17 mouse cellular contexts compared by ENCODE assay signal in genomic region chr5:77366313-77366712, GRCm38 (mm10). TPM values are rescaled to one million over a fixed set of nuclear protein-coding genes. Genes with fewer than 3 reads are reported as not detected.
DNase-seq lines count a peak whose midpoint lies in the region; ATAC-seq and TF ChIP-seq lines count a peak whose summit lies in the region.
"Had no signal": no experiment of that assay in that cellular context is flagged by ENCODE, and none has a peak within 500 bp of the region (broad histone marks: within the 10 kb centered on the region; RNA-seq: fewer than 3 reads in every experiment).

No protein-coding gene starts in this region.

- TF ChIP-seq CTCF in kidney, adult 2 months (conservative IDR thresholded peaks at IDR 0.05; ENCODE audit: insufficient read depth, insufficient read length, low read depth, low read length), result no peak
- TF ChIP-seq CTCF in testis, adult 2 months (IDR thresholded peaks at IDR 0.05; ENCODE audit: control insufficient read depth, insufficient read depth, insufficient replicate concordance, low read depth, low read length), result no peak
- no peak for TF ChIP-seq CTCF in forebrain, postnatal 0 days (IDR thresholded peaks at IDR 0.05; ENCODE audit: low read depth)

- no peaks in the 10 kb centered on the region for H3K9me3 ChIP-seq in forebrain, postnatal 0 days (ENCODE audit: low read length)
- H3K9me3 ChIP-seq: embryonic facial prominence, embryonic 12.5 days; limb, embryonic 13.5 days; neural tube, embryonic 13.5 days had no signal

- WGBS in kidney, adult 2 months, result 35% methylated on average over 8 of the region's 8 CpGs
- 71% methylated on average over 8 of the region's 8 CpGs for WGBS in forebrain, postnatal 0 days

- H3K4me1 ChIP-seq in kidney, adult 2 months (ENCODE audit: control insufficient read depth, insufficient read depth, low read length), result peaks cover 44% of the 10 kb centered on the region
- no peaks in the 10 kb centered on the region; the same call in 1 of the 2 replicates for H3K4me1 ChIP-seq in testis, adult 2 months (ENCODE audit: control insufficient read depth, insufficient read depth, low read length)
- no peaks in the 10 kb centered on the region for H3K4me1 ChIP-seq in forebrain, postnatal 0 days (ENCODE audit: insufficient read depth)
- H3K4me1 ChIP-seq: neural tube, embryonic 13.5 days had no signal

- peak overlapping the region; percentile 92 for H3K27ac ChIP-seq in kidney, adult 2 months (ENCODE audit: insufficient read depth, low read depth, low read length)
- H3K27ac ChIP-seq in testis, adult 2 months (ENCODE audit: control insufficient read depth, insufficient read depth, low read depth, low read length), result peak overlapping the region; percentile 40; the same call in 1 of the 2 replicates
- H3K27ac ChIP-seq in forebrain, postnatal 0 days (ENCODE audit: low read depth, low read length), result no peak overlapping the region
- H3K27ac ChIP-seq: embryonic facial prominence, embryonic 12.5 days; hindbrain, postnatal 0 days; limb, embryonic 13.5 days; neural tube, embryonic 13.5 days had no signal

- H3K4me3 ChIP-seq in kidney, adult 2 months (ENCODE audit: insufficient read depth, low read depth, low read length), result no peak overlapping the region
- no peak overlapping the region for H3K4me3 ChIP-seq in testis, adult 2 months (ENCODE audit: control insufficient read depth, low read depth, low read length)
- no peak overlapping the region for H3K4me3 ChIP-seq in forebrain, postnatal 0 days (ENCODE audit: low read depth, low read length)
- H3K4me3 ChIP-seq: embryonic facial prominence, embryonic 12.5 days; limb, embryonic 13.5 days; neural tube, embryonic 13.5 days had no signal

- no peak overlapping the region for H3K9ac ChIP-seq in forebrain, postnatal 0 days
- H3K9ac ChIP-seq: embryonic facial prominence, embryonic 12.5 days; limb, embryonic 13.5 days; neural tube, embryonic 13.5 days had no signal

- no peaks in the 10 kb centered on the region for H3K36me3 ChIP-seq in kidney, adult 2 months (ENCODE audit: control insufficient read depth, insufficient read depth, low read length)
- no peaks in the 10 kb centered on the region for H3K36me3 ChIP-seq in testis, adult 2 months (ENCODE audit: control insufficient read depth, insufficient read depth, low read length)
- H3K36me3 ChIP-seq in forebrain, postnatal 0 days (ENCODE audit: insufficient read depth), result no peaks in the 10 kb centered on the region
- H3K36me3 ChIP-seq: embryonic facial prominence, embryonic 12.5 days; limb, embryonic 13.5 days; neural tube, embryonic 13.5 days had no signal

- H3K4me2 ChIP-seq in forebrain, postnatal 0 days (ENCODE audit: low read depth), result no peak overlapping the region
- H3K4me2 ChIP-seq: embryonic facial prominence, embryonic 12.5 days; limb, embryonic 13.5 days; neural tube, embryonic 13.5 days had no signal

- no peak for TF ChIP-seq POLR2A in kidney, adult 2 months (IDR thresholded peaks at IDR 0.05; ENCODE audit: low read depth, low read length)
- TF ChIP-seq POLR2A in testis, adult 2 months (IDR thresholded peaks at IDR 0.05; ENCODE audit: control insufficient read depth, low read depth, low read length), result no peak

- no peaks in the 10 kb centered on the region for H3K27me3 ChIP-seq in kidney, adult 2 months (replicated peaks; ENCODE audit: control insufficient read depth, insufficient read depth, low read length)
- no peaks in the 10 kb centered on the region for H3K27me3 ChIP-seq in testis, adult 2 months (ENCODE audit: control insufficient read depth, insufficient read depth, low read length)
- no peaks in the 10 kb centered on the region for H3K27me3 ChIP-seq in forebrain, postnatal 0 days (ENCODE audit: insufficient read depth, low read length)
- H3K27me3 ChIP-seq: limb, embryonic 13.5 days; neural tube, embryonic 13.5 days had no signal

- DNase-seq in frontal cortex, postnatal 36 days (ENCODE audit: low spot score in 2 of 2), result no peak
- DNase-seq in kidney, adult 2 months, result peak; percentile 59
- DNase-seq in kidney, adult 18-20 months, result no peak
- no peak for DNase-seq in testis, postnatal 10 days (ENCODE audit: low spot score)
- DNase-seq in retina, postnatal 1 day, result no peak
- DNase-seq in forebrain, postnatal 0 days, result no peak
- DNase-seq: adrenal gland, adult 8-10 months; cerebellum, adult 2 months; kidney, postnatal 4 days; right cerebral cortex, postnatal 14 days; thymus, adult 18-20 months had no signal

- ATAC-seq in frontal cortex, adult (ENCODE audit: low TSS enrichment), result 0 out of 2 replicates have a peak, but pooled peaks have one; percentile 3
- ATAC-seq in forebrain, postnatal 0 days, result no peak
- ATAC-seq: hindbrain, postnatal 0 days had no signal

RNA-seq across cellular contexts. Expression of gene Igfbp7, which starts 41.5 kb away (rescaled TPM):
- 4,855 and 6,899 TPM in 2 replicates for polyA plus RNA-seq in kidney, adult 2 months (2012; rRNA removed)
- polyA plus RNA-seq in testis, adult 2 months (2012; rRNA removed), result 94.8 and 143 TPM in 2 replicates
- total RNA-seq in forebrain, postnatal 0 days (2014; rRNA removed), result 39.8 and 44.3 TPM in 2 replicates
- polyA plus RNA-seq in forebrain, postnatal 0 days (2015; fragmentation: Nextera tagmentation; extraction: Ambion mirVana), result 88.3 and 97.2 TPM in 2 replicates

RNA-seq across cellular contexts. Expression of gene Polr2b, which starts 56.4 kb away (rescaled TPM):
- 15.7 and 32.2 TPM in 2 replicates for polyA plus RNA-seq in kidney, adult 2 months (2012; rRNA removed)
- 12.9 and 21.8 TPM in 2 replicates for polyA plus RNA-seq in testis, adult 2 months (2012; rRNA removed)
- total RNA-seq in forebrain, postnatal 0 days (2014; rRNA removed), result 76.2 and 97.5 TPM in 2 replicates
- 50.7 and 53.2 TPM in 2 replicates for polyA plus RNA-seq in forebrain, postnatal 0 days (2015; fragmentation: Nextera tagmentation; extraction: Ambion mirVana)

RNA-seq across cellular contexts. Expression of gene Noa1, which starts 56.4 kb away (rescaled TPM):
- 15.1 and 17.7 TPM in 2 replicates for polyA plus RNA-seq in kidney, adult 2 months (2012; rRNA removed)
- polyA plus RNA-seq in testis, adult 2 months (2012; rRNA removed), result 4.8 and 5.1 TPM in 2 replicates
- total RNA-seq in forebrain, postnatal 0 days (2014; rRNA removed), result 16.2 and 18.6 TPM in 2 replicates
- polyA plus RNA-seq in forebrain, postnatal 0 days (2015; fragmentation: Nextera tagmentation; extraction: Ambion mirVana), result 32.5 and 36.6 TPM in 2 replicates

Comparison
In these comparisons a context has a peak if more than half of its experiments do, and no peak if none do; other contexts are left out.
1. RNA of gene Igfbp7, which starts 41.5 kb away (polyA plus RNA-seq): 4,855 to 6,899 TPM in kidney, adult 2 months; 94.8 to 143 TPM in testis, adult 2 months and 88.3 to 97.2 TPM in forebrain, postnatal 0 days; every median in the first group is over 10 times any median in the second.